Mouse (Mus musculus) neutrophil, adult 5-6 weeks (primary cell): ENCODE data around the gene Sh3bgr. TPM values are rescaled to one million over a fixed set of nuclear protein-coding genes. Genes with fewer than 3 reads are reported as not detected.

ENCODE experiments used
- ATAC-seq: fragments of 151-379, 151-347 bp; 2 replicates; pipeline ENCODE4 v1.8.0; 2017; ENCODE audit warnings: mild to moderate bottlenecking, moderate TSS enrichment; ENCODE audit not compliant: insufficient number of reproducible peaks, poor library complexity, low FRiP score, severe bottlenecking; ENCODE audit errors: extremely low read depth
- total RNA-seq: library from RNA; stranded (forward); fragments of 200-1000 nt; gene quantifications from 2 replicates; pipeline ENCODE4 v1.2.3, GENCODE M21; 2017

Gene Sh3bgr
- total RNA-seq, 1 experiment from 2014 or later, result not detected

- no peak for ATAC-seq
Measured at GRCm38 (mm10) chr16:96201485-96202232, 1.4 kb downstream of the Sh3bgr start.

- no peak for ATAC-seq
Measured at GRCm38 (mm10) chr16:96209789-96210188, 9.5 kb downstream of the Sh3bgr start.

- no peak for ATAC-seq
Measured at GRCm38 (mm10) chr16:96210856-96211255, 10.6 kb downstream of the Sh3bgr start.

GRCm38 (mm10) chr16:96213027-96213426 is 12.8 kb downstream of the Sh3bgr start:
- ATAC-seq, result no peak

GRCm38 (mm10) chr16:96221491-96221890 is 21.2 kb downstream of the Sh3bgr start:
- ATAC-seq, result 0 out of 2 replicates have a peak, but pooled peaks have one; percentile 26

- no peak for ATAC-seq
Measured at GRCm38 (mm10) chr16:96221959-96222358, 21.7 kb downstream of the Sh3bgr start.

GRCm38 (mm10) chr16:96222452-96222851 is 22.2 kb downstream of the Sh3bgr start:
- no peak for ATAC-seq

GRCm38 (mm10) chr16:96228438-96228837 is 28.2 kb downstream of the Sh3bgr start:
- ATAC-seq, result no peak

GRCm38 (mm10) chr16:96229044-96229555 is 28.9 kb downstream of the Sh3bgr start:
- ATAC-seq, result no peak

GRCm38 (mm10) chr16:96230411-96230810 is 30.2 kb downstream of the Sh3bgr start:
- no peak for ATAC-seq

GRCm38 (mm10) chr16:96231251-96231650 is 31.0 kb downstream of the Sh3bgr start:
- no peak for ATAC-seq

GRCm38 (mm10) chr16:96231974-96232373 is 31.7 kb downstream of the Sh3bgr start:
- no peak for ATAC-seq

GRCm38 (mm10) chr16:96233996-96234395 is 33.7 kb downstream of the Sh3bgr start:
- no peak for ATAC-seq

- ATAC-seq, result no peak
Measured at GRCm38 (mm10) chr16:96235366-96235970, 35.2 kb downstream of the Sh3bgr start, which contains the start of gene B3galt5. TSS of gene B3galt5 (plus strand) at chr16:96235801.

- no peak for ATAC-seq
Measured at GRCm38 (mm10) chr16:96244496-96244895, 44.2 kb downstream of the Sh3bgr start.

GRCm38 (mm10) chr16:96249635-96250034 is 49.4 kb downstream of the Sh3bgr start:
- no peak for ATAC-seq

GRCm38 (mm10) chr16:96252146-96252545 is 51.9 kb downstream of the Sh3bgr start:
- no peak for ATAC-seq

- ATAC-seq, result no peak
Measured at GRCm38 (mm10) chr16:96258429-96258828, 58.2 kb downstream of the Sh3bgr start.

- no peak for ATAC-seq
Measured at GRCm38 (mm10) chr16:96271736-96272135, 71.5 kb downstream of the Sh3bgr start.

- no peak for ATAC-seq
Measured at GRCm38 (mm10) chr16:96272929-96273619, 72.8 kb downstream of the Sh3bgr start.
